Mouse (Mus musculus) liver, embryonic 14.5 days (tissue): ENCODE data around the gene Bola2. TPM values are rescaled to one million over a fixed set of nuclear protein-coding genes. Genes with fewer than 3 reads are reported as not detected.

Experiments used
- ATAC-seq: fragments of 200-750 bp; cut with Nextera tagmentation; 2 replicates; pipeline ENCODE4 v1.8.0; 2017; ENCODE audit warnings: moderate number of reproducible peaks, mild to moderate bottlenecking, moderate library complexity; ENCODE audit not compliant: insufficient read depth
- DNase-seq, 3 experiments: peaks; one replicate each; pipeline ENCODE4 v3.0.0-alpha.2; 2012 to 2013; ENCODE audit warnings: low read depth in 3 of 3, low spot score in 3 of 3
- H3K27ac ChIP-seq: fragments of 300-500 bp; sonication (generic); 2 replicates; pipeline ENCODE4 v1.5.1; 2014; ENCODE audit warnings: moderate library complexity, mild to moderate bottlenecking, control low read depth, inconsistent platforms
- H3K27me3 ChIP-seq: fragments of 300-500 bp; sonication (generic); 2 replicates; pipeline ENCODE4 v1.6.1; 2014; ENCODE audit warnings: mild to moderate bottlenecking, low read length, moderate library complexity; ENCODE audit not compliant: control insufficient read depth, insufficient read depth
- H3K36me3 ChIP-seq: fragments of 300-500 bp; sonication (generic); replicated peaks from 2 replicates; pipeline ENCODE4 v1.6.1; 2014; ENCODE audit warnings: low read depth; ENCODE audit not compliant: control insufficient read depth, insufficient read depth
- H3K4me1 ChIP-seq, 2 experiments: fragments of 200-500 bp in 1 of 2; fragments of 300-500 bp in 1 of 2; sonication (generic) in 1 of 2; replicated peaks; 2 replicates each; pipeline ENCODE4 v1.6.1; 2012 to 2014; ENCODE audit warnings: antibody characterized with exemption in 1 of 2, inconsistent platforms in 1 of 2, low read length in 1 of 2; ENCODE audit not compliant: control insufficient read depth in 2 of 2, insufficient read depth in 2 of 2
- H3K4me2 ChIP-seq: fragments of 300-500 bp; sonication (generic); 2 replicates; pipeline ENCODE4 v1.6.1; 2014; ENCODE audit warnings: low read depth, mild to moderate bottlenecking, control low read depth, moderate library complexity
- H3K4me3 ChIP-seq, 2 experiments: fragments of 200-500 bp in 1 of 2; fragments of 300-500 bp in 1 of 2; sonication (generic) in 1 of 2; 2 replicates each; pipeline ENCODE4 v1.5.1; 2012 to 2014; ENCODE audit warnings: low read depth in 2 of 2, low read length in 2 of 2, mild to moderate bottlenecking in 2 of 2, control low read depth in 1 of 2, inconsistent platforms in 1 of 2, moderate library complexity in 1 of 2; ENCODE audit not compliant: insufficient read depth in 1 of 2
- H3K9ac ChIP-seq: fragments of 300-500 bp; sonication (generic); replicated peaks from 2 replicates; pipeline ENCODE4 v1.6.1; 2014; ENCODE audit warnings: mild to moderate bottlenecking, control low read depth, moderate library complexity
- H3K9me3 ChIP-seq: fragments of 300-500 bp; sonication (generic); 2 replicates; pipeline ENCODE4 v1.6.1; 2016; ENCODE audit warnings: low read length, mixed read lengths; ENCODE audit not compliant: control insufficient read depth
- CTCF ChIP-seq: IDR thresholded peaks from 2 replicates; pipeline ENCODE4 v1.5.1; 2016; ENCODE audit warnings: antibody characterized with exemption, low read depth, control low read depth
- EP300 ChIP-seq: IDR thresholded peaks from 2 replicates; pipeline ENCODE4 v1.6.1; 2016; ENCODE audit warnings: antibody characterized with exemption, low read depth
- whole genome bisulfite sequencing: fragments of 180-500 bp; shearing (Covaris S2); extraction: QIAGEN DNeasy Blood & Tissue Kit; methylation state at CpG from one replicate; pipeline ENCODE4 v1.1.7; 2014; ENCODE audit not compliant: insufficient replicate concordance; 5-methylcytosine and 5-hydroxymethylcytosine counted together
- polyA plus RNA-seq, 2 experiments: library from polyadenylated mRNA; depleted of rRNA in 1 of 2; stranded (reverse) in 1 of 2; unstranded in 1 of 2; fragments of >200 nt; fragmentation: Nextera tagmentation in 1 of 2; extraction: Ambion mirVana in 1 of 2; gene quantifications; 2 replicates each; pipeline versions ENCODE4 v1.2.1 to v1.2.3; 2012 to 2014

The Bola2 gene
- polyA plus RNA-seq, 2 experiments = 35.8 to 111 TPM

- H3K4me2 ChIP-seq = no peak overlapping the region
- H3K36me3 ChIP-seq = no peaks in the 10 kb centered on the region
- H3K27me3 ChIP-seq = no peaks in the 10 kb centered on the region
- peaks cover 4 to 5% of the 10 kb centered on the region in 2 experiments; a peak in 3 of 4 replicates for H3K4me1 ChIP-seq
- no peak for DNase-seq
- TF ChIP-seq CTCF = no peak
- no peak for TF ChIP-seq EP300
- no peak overlapping the region for H3K4me3 ChIP-seq
- no peak for ATAC-seq
- H3K9me3 ChIP-seq = no peaks in the 10 kb centered on the region
- WGBS = 88% methylated on average over 26 of the region's 26 CpGs
- H3K27ac ChIP-seq = no peak overlapping the region
- H3K9ac ChIP-seq = no peak overlapping the region
Measured at GRCm38 (mm10) chr7:126692426-126692825, 2.8 kb upstream of the Bola2 start.

GRCm38 (mm10) chr7:126693256-126693655, 1.9 kb upstream of the Bola2 start:
- Histone ChIP-seq H3K9ac (no peak overlapping the region), H3K4me1 (peaks cover 4 to 5% of the 10 kb centered on the region in 2 experiments; a peak in 3 of 4 replicates), H3K27ac (no peak overlapping the region), H3K27me3 (no peaks in the 10 kb centered on the region), H3K9me3 (no peaks in the 10 kb centered on the region), H3K4me2 (no peak overlapping the region), H3K4me3 (no peak overlapping the region), H3K36me3 (no peaks in the 10 kb centered on the region)
- no peak for TF ChIP-seq EP300
- peak; percentile 85 for TF ChIP-seq CTCF
- peak; percentile 65 to 77 (median 65) for DNase-seq
- 19% methylated on average over 3 of the region's 3 CpGs for WGBS
- no peak for ATAC-seq

- Histone ChIP-seq H3K4me2 (no peak overlapping the region), H3K9ac (no peak overlapping the region), H3K9me3 (no peaks in the 10 kb centered on the region), H3K4me3 (no peak overlapping the region), H3K4me1 (peaks cover 4 to 5% of the 10 kb centered on the region in 2 experiments; a peak in 3 of 4 replicates), H3K36me3 (no peaks in the 10 kb centered on the region), H3K27me3 (no peaks in the 10 kb centered on the region), H3K27ac (no peak overlapping the region)
- DNase-seq (no peak), ATAC-seq (no peak)
- TF ChIP-seq CTCF (no peak), EP300 (no peak)
- WGBS = 74% methylated on average over 7 of the region's 7 CpGs
Measured at GRCm38 (mm10) chr7:126693781-126694180, 1.4 kb upstream of the Bola2 start.

- H3K4me2 ChIP-seq = peak overlapping the region; percentile 91
- peaks cover 4 to 5% of the 10 kb centered on the region in 2 experiments; a peak in 3 of 4 replicates for H3K4me1 ChIP-seq
- no peak overlapping the region for H3K9ac ChIP-seq
- no peaks in the 10 kb centered on the region for H3K9me3 ChIP-seq
- DNase-seq = no peak
- 56% methylated on average over 10 of the region's 10 CpGs for WGBS
- peak overlapping the region in 1 of 2 experiments; percentile 75; a peak in 2 of 4 replicates for H3K4me3 ChIP-seq
- no peaks in the 10 kb centered on the region for H3K27me3 ChIP-seq
- H3K27ac ChIP-seq = no peak overlapping the region
- no peaks in the 10 kb centered on the region for H3K36me3 ChIP-seq
- TF ChIP-seq EP300 = no peak
- TF ChIP-seq CTCF = no peak
- ATAC-seq = no peak
Measured at GRCm38 (mm10) chr7:126694441-126695051, 655 bp upstream of the Bola2 start.

- no peaks in the 10 kb centered on the region for H3K9me3 ChIP-seq
- H3K4me3 ChIP-seq = peak within 1 kb of the TSS; percentile 70 to 75
- H3K4me1 ChIP-seq = peaks cover 4 to 5% of the 10 kb centered on the region in 2 experiments; a peak in 3 of 4 replicates
- peak within 1 kb of the TSS; percentile 79 for H3K27ac ChIP-seq
- ATAC-seq (peak; percentile 96), DNase-seq (peak; percentile 95 to 97 (median 96))
- TF ChIP-seq EP300 (0 out of 2 replicates have a peak, but pooled peaks have one; percentile 15), CTCF (peak; percentile 98)
- H3K36me3 ChIP-seq = no peaks in the 10 kb centered on the region
- peak within 1 kb of the TSS; percentile 89 for H3K9ac ChIP-seq
- H3K4me2 ChIP-seq = peak within 1 kb of the TSS; percentile 91
- WGBS = under 1% methylated on average over 40 of the region's 40 CpGs
- H3K27me3 ChIP-seq = no peaks in the 10 kb centered on the region
Measured at GRCm38 (mm10) chr7:126695631-126696207, 518 bp downstream of the Bola2 start, which contains the start of gene Slx1b. Gene Slx1b, minus strand, starts transcription at chr7:126695784.
